Mouse (Mus musculus) bone marrow macrophage, adult 2 months (primary cell): ENCODE results near the gene Tmem114.

Experiments
- CTCF ChIP-seq: IDR thresholded peaks from 2 replicates; pipeline ENCODE4 v1.5.1; 2012; ENCODE audit warnings: low read depth, mild to moderate bottlenecking, low read length, moderate library complexity
- POLR2A ChIP-seq: IDR thresholded peaks from 2 replicates; pipeline ENCODE4 v1.6.1; 2012; ENCODE audit warnings: mild to moderate bottlenecking, low read depth, low read length, borderline replicate concordance

DNA sequence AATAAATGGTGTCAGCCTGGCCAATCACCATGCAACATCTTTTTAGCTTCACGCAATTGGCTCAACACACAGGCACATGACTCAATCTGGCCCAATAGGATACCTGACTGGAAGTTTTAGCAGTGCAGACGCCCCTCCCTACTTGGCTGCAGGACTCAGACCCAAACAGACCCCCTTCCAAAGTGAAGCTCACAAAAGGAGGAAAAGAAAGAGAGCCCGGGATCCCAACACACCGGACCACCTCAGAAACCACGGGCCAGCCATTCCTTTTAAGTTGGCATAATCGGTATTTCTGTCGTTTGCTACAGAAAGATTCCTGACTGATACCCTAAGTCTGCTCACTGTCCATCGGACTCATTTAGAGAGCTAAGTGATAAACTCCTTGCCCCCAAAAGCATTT, 5.3 kb downstream of the Tmem114 start:
- no peak for TF ChIP-seq CTCF
- no peak for TF ChIP-seq POLR2A
